Mouse (Mus musculus): Measurements from ENCODE around the gene Plcl1. TPM values are rescaled to one million over a fixed set of nuclear protein-coding genes. Genes with fewer than 3 reads are reported as not detected.

Plcl1 gene
- polyA plus RNA-seq, 1 experiment = 0.58 TPM

DNA sequence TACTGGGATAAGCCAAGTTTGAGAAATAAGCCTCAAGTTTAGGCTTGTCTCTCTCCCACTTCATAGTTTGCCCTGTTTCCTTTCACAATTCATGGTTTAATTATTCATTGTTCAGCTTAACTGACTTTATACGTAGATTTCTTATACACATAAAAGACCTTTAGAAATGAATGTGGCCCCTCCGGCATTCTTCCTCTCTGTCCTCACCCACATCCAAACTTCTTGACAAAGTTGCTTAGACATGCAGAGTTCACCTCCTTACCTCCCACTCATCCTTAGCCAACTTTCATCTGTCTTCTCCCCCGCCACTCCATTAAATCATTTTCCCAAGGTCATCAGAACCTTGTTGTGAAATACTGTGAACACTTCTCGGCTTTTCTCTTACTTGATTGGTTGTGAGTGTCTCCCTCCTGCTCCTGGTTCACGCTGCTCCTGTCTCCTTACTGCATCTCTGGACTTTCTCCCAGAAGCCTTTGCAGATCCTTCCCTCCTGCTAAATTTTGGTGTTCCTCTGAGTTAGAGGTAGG lies 331.1 kb downstream of the Plcl1 start:
- no peaks in the 10 kb centered on the region for H3K4me1 ChIP-seq (ENCODE audit: control insufficient read depth, insufficient read depth, low read length)
- TF ChIP-seq CTCF (IDR thresholded peaks at IDR 0.05; ENCODE audit: low read depth, low read length) = no peak
- no peak for TF ChIP-seq POLR2A (IDR thresholded peaks at IDR 0.05; ENCODE audit: borderline replicate concordance, low read depth, low read length)
- no peak overlapping the region for H3K4me3 ChIP-seq (ENCODE audit: insufficient read depth, low read length)
- no peak overlapping the region for H3K27ac ChIP-seq (ENCODE audit: insufficient read depth, low read depth, low read length)

- no peak overlapping the region for H3K4me3 ChIP-seq (ENCODE audit: insufficient read depth, low read length)
- TF ChIP-seq POLR2A (IDR thresholded peaks at IDR 0.05; ENCODE audit: borderline replicate concordance, low read depth, low read length) (no peak), CTCF (IDR thresholded peaks at IDR 0.05; ENCODE audit: low read depth, low read length) (no peak)
- H3K4me1 ChIP-seq (ENCODE audit: control insufficient read depth, insufficient read depth, low read length) = no peaks in the 10 kb centered on the region
- no peak overlapping the region for H3K27ac ChIP-seq (ENCODE audit: insufficient read depth, low read depth, low read length)
These were observed 333.1 kb downstream of the Plcl1 start for GRCm38 (mm10) chr1:55738746-55739365.

DNA sequence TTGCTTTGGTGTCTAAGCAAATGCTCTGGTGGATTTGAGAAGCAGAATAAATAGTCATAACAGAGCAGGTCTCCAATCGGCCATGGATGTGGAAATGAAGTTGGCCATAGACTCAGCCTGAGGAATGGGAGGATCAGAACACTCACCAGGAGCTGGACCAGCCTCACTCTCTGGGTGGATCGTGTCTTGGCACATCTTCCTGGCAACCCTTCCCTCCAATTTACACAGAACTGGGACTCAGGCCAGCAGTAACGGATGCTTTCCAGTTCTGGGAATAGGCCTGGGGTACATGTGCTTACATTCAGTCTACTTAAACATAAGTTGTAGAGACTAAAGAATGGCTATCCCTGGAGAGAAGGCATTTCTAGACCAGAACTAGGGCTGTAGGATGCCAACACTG lies 336.2 kb downstream of the Plcl1 start:
- no peak overlapping the region for H3K27ac ChIP-seq (ENCODE audit: insufficient read depth, low read depth, low read length)
- no peaks in the 10 kb centered on the region for H3K4me1 ChIP-seq (ENCODE audit: control insufficient read depth, insufficient read depth, low read length)
- TF ChIP-seq CTCF (IDR thresholded peaks at IDR 0.05; ENCODE audit: low read depth, low read length) = no peak
- no peak for TF ChIP-seq POLR2A (IDR thresholded peaks at IDR 0.05; ENCODE audit: borderline replicate concordance, low read depth, low read length)
- H3K4me3 ChIP-seq (ENCODE audit: insufficient read depth, low read length) = no peak overlapping the region

DNA sequence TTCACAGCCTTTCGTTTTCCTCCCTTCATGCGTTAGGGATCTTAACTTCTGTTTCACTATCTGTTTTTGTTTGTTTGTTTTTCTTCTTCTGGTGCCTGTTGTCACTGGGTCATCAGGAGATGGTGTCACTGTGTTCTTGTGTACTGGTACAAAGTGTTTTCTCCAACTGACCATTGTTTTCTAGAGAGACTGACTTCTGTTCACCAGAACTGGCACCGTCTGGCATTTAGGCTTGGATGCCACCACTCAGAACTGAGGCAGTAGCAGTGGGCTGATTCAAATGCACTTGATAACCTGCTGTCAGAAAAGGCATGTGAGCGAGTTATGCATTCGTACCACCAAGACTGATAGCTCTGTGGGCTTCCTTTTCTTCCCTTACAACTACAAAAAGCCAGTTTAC lies 342.8 kb downstream of the Plcl1 start:
- Histone ChIP-seq H3K4me3 (ENCODE audit: insufficient read depth, low read length) (no peak overlapping the region), H3K27ac (ENCODE audit: insufficient read depth, low read depth, low read length) (no peak overlapping the region), H3K4me1 (ENCODE audit: control insufficient read depth, insufficient read depth, low read length) (no peaks in the 10 kb centered on the region)
- TF ChIP-seq POLR2A (IDR thresholded peaks at IDR 0.05; ENCODE audit: borderline replicate concordance, low read depth, low read length) (no peak), CTCF (IDR thresholded peaks at IDR 0.05; ENCODE audit: low read depth, low read length) (no peak)

DNA sequence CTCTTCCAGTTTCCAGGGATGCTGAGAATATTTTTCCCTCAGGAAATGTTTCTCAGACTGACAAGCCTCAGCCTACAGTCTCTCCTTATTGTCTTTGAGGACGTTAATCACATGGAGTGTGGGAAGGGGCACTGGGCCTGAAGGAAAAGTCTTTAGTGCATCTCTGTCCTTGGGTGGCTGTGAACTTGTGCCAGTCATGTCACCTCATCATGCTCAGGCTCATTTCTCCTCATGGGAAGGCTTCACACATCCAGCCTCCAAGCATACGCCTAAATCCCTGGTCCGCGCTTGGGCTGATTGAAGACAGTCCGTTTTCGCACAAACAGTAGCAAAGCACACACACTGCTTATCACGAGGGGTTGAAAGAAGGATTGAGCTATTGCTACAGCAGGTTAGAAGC lies 344.0 kb downstream of the Plcl1 start:
- Histone ChIP-seq H3K4me1 (ENCODE audit: control insufficient read depth, insufficient read depth, low read length) (no peaks in the 10 kb centered on the region), H3K4me3 (ENCODE audit: insufficient read depth, low read length) (no peak overlapping the region)
- no peak for TF ChIP-seq POLR2A (IDR thresholded peaks at IDR 0.05; ENCODE audit: borderline replicate concordance, low read depth, low read length)
- no peak for TF ChIP-seq CTCF (IDR thresholded peaks at IDR 0.05; ENCODE audit: low read depth, low read length)

GRCm38 (mm10) chr1:55755742-55756141 lies 350.0 kb downstream of the Plcl1 start:
- Histone ChIP-seq H3K27ac (ENCODE audit: insufficient read depth, low read depth, low read length) (no peak overlapping the region), H3K4me3 (ENCODE audit: insufficient read depth, low read length) (no peak overlapping the region), H3K4me1 (ENCODE audit: control insufficient read depth, insufficient read depth, low read length) (no peaks in the 10 kb centered on the region)
- peak; percentile 27; the same call in 1 of the 2 replicates for TF ChIP-seq CTCF (IDR thresholded peaks at IDR 0.05; ENCODE audit: low read depth, low read length)
- TF ChIP-seq POLR2A (IDR thresholded peaks at IDR 0.05; ENCODE audit: borderline replicate concordance, low read depth, low read length) = no peak

More for the DNA sequence above, 344.0 kb downstream of the Plcl1 start:
- no peak overlapping the region for H3K27ac ChIP-seq (ENCODE audit: insufficient read depth, low read depth, low read length)

DNA sequence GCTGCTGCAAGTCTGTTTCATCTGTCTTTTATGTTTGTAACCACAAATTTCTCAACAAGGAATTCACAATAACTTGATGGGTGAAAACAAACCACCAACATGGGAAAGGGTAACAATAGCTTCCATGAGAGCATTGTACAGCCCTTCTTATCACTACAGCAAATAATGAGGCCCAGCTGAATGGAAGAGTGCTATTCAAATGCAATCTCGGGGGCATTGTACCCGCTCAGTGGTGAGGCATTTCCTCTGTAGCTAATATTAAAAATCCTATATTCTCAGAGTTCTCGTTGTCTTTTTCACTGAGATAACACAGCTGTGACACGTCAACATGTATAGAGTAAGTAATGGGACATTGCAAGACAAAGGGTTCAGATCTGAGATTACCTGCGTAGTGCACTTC lies 356.6 kb downstream of the Plcl1 start:
- Histone ChIP-seq H3K27ac (ENCODE audit: insufficient read depth, low read depth, low read length) (no peak overlapping the region), H3K4me3 (ENCODE audit: insufficient read depth, low read length) (no peak overlapping the region), H3K4me1 (ENCODE audit: control insufficient read depth, insufficient read depth, low read length) (peaks cover 3% of the 10 kb centered on the region)
- no peak for TF ChIP-seq POLR2A (IDR thresholded peaks at IDR 0.05; ENCODE audit: borderline replicate concordance, low read depth, low read length)

DNA sequence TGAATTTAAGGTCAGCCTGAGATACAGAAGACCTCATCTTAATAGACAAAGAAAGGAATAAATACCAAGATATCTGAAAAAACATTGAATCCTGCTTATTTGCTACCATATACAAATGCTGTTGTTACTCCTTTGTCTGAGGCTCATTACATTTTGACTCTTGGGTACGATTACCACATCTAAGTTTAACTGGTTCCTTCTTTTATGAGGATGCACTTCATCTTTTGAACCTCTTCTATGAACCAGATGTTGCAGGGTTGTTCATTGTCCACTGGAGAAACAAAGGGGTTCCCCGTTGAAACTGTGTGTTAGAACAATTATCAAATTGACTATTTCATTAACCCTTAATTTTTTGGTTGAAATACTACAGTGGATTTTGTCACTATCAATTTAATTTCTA lies 357.4 kb downstream of the Plcl1 start:
- Histone ChIP-seq H3K27ac (ENCODE audit: insufficient read depth, low read depth, low read length) (no peak overlapping the region), H3K4me1 (ENCODE audit: control insufficient read depth, insufficient read depth, low read length) (peaks cover 3% of the 10 kb centered on the region), H3K4me3 (ENCODE audit: insufficient read depth, low read length) (no peak overlapping the region)
- no peak for TF ChIP-seq POLR2A (IDR thresholded peaks at IDR 0.05; ENCODE audit: borderline replicate concordance, low read depth, low read length)
- TF ChIP-seq CTCF (IDR thresholded peaks at IDR 0.05; ENCODE audit: low read depth, low read length) = no peak

DNA sequence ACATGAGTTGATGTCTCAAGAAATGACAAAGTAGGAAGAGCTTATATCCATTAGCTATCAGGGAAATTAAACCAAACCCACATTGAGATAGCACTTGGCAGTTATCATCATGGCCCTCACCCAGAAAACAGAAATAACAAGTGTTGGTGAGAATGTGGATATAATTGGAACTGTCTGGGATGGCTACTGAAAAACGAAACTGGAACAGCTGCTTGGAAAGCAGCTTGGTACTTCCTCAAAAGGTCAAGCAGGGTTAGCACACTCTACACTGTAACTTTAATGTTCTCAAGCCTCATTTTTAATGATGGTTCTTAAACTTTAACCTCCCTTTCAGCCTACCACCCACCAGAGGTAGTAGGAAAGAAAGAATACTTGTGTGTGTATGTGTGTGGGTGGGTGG lies 361.0 kb downstream of the Plcl1 start:
- no peak overlapping the region for H3K4me3 ChIP-seq (ENCODE audit: insufficient read depth, low read length)
- no peak overlapping the region; the same call in 1 of the 2 replicates for H3K27ac ChIP-seq (ENCODE audit: insufficient read depth, low read depth, low read length)
- TF ChIP-seq POLR2A (IDR thresholded peaks at IDR 0.05; ENCODE audit: borderline replicate concordance, low read depth, low read length) (no peak), CTCF (IDR thresholded peaks at IDR 0.05; ENCODE audit: low read depth, low read length) (no peak)
- H3K4me1 ChIP-seq (ENCODE audit: control insufficient read depth, insufficient read depth, low read length) = peaks cover 3% of the 10 kb centered on the region

- H3K4me3 ChIP-seq (ENCODE audit: insufficient read depth, low read length) = no peak overlapping the region
- TF ChIP-seq POLR2A (IDR thresholded peaks at IDR 0.05; ENCODE audit: borderline replicate concordance, low read depth, low read length) (no peak), CTCF (IDR thresholded peaks at IDR 0.05; ENCODE audit: low read depth, low read length) (no peak)
- H3K4me1 ChIP-seq (ENCODE audit: control insufficient read depth, insufficient read depth, low read length) = peaks cover 3% of the 10 kb centered on the region
- H3K27ac ChIP-seq (ENCODE audit: insufficient read depth, low read depth, low read length) = no peak overlapping the region
These were observed 364.5 kb downstream of the Plcl1 start for GRCm38 (mm10) chr1:55770072-55770785.
